Mouse (Mus musculus): Measurements from ENCODE around the gene Atox1.

Gene Atox1

GRCm38 (mm10) chr11:55415036-55415704 lies 45.9 kb downstream of the Atox1 start:
- in situ Hi-C loops (cut with MboI; ENCODE audit: low sequenced_read_pairs) = no loop called here

GRCm38 (mm10) chr11:55414314-55414713 lies 46.7 kb downstream of the Atox1 start:
- in situ Hi-C loops (cut with MboI; ENCODE audit: low sequenced_read_pairs) = no loop called here

GRCm38 (mm10) chr11:55413416-55413796 lies 47.6 kb downstream of the Atox1 start:
- in situ Hi-C loops (cut with MboI; ENCODE audit: low sequenced_read_pairs) = no loop called here

GRCm38 (mm10) chr11:55412680-55413415 lies 48.2 kb downstream of the Atox1 start:
- in situ Hi-C loops (cut with MboI; ENCODE audit: low sequenced_read_pairs) = no loop called here

- in situ Hi-C loops (cut with MboI; ENCODE audit: low sequenced_read_pairs) = no loop called here
Measured at GRCm38 (mm10) chr11:55412034-55412433, 49.0 kb downstream of the Atox1 start.

GRCm38 (mm10) chr11:55410502-55410901 lies 50.5 kb downstream of the Atox1 start:
- in situ Hi-C loops (cut with MboI; ENCODE audit: low sequenced_read_pairs) = no loop called here

GRCm38 (mm10) chr11:55410005-55410404 lies 51.0 kb downstream of the Atox1 start:
- in situ Hi-C loops (cut with MboI; ENCODE audit: low sequenced_read_pairs) = no loop called here

GRCm38 (mm10) chr11:55407133-55407532 lies 53.9 kb downstream of the Atox1 start:
- in situ Hi-C loops (cut with MboI; ENCODE audit: low sequenced_read_pairs) = no loop called here

- in situ Hi-C loops (cut with MboI; ENCODE audit: low sequenced_read_pairs) = no loop called here
Measured at GRCm38 (mm10) chr11:55405601-55406469, 55.2 kb downstream of the Atox1 start.

- in situ Hi-C loops (cut with MboI; ENCODE audit: low sequenced_read_pairs) = no loop called here
Measured at GRCm38 (mm10) chr11:55404659-55405457, 56.2 kb downstream of the Atox1 start.

GRCm38 (mm10) chr11:55400863-55401262 lies 60.2 kb downstream of the Atox1 start:
- in situ Hi-C loops (cut with MboI; ENCODE audit: low sequenced_read_pairs) = no loop called here

- in situ Hi-C loops (cut with MboI; ENCODE audit: low sequenced_read_pairs) = no loop called here
Measured at GRCm38 (mm10) chr11:55398371-55398770, 62.7 kb downstream of the Atox1 start.

- in situ Hi-C loops (cut with MboI; ENCODE audit: low sequenced_read_pairs) = no loop called here
Measured at GRCm38 (mm10) chr11:55397441-55397840, 63.6 kb downstream of the Atox1 start.

- in situ Hi-C loops (cut with MboI; ENCODE audit: low sequenced_read_pairs) = no loop called here
Measured at GRCm38 (mm10) chr11:55397036-55397435, 64.0 kb downstream of the Atox1 start.

Data from CH12F3 (cell line).